Mouse (Mus musculus) ovary, postnatal 14 days (tissue): ENCODE data around the gene Pgm2.

Experiments
- DNase-seq: peaks from one replicate; pipeline ENCODE4 v3.0.0; 2022; ENCODE audit warnings: low spot score

The Pgm2 gene

DNA sequence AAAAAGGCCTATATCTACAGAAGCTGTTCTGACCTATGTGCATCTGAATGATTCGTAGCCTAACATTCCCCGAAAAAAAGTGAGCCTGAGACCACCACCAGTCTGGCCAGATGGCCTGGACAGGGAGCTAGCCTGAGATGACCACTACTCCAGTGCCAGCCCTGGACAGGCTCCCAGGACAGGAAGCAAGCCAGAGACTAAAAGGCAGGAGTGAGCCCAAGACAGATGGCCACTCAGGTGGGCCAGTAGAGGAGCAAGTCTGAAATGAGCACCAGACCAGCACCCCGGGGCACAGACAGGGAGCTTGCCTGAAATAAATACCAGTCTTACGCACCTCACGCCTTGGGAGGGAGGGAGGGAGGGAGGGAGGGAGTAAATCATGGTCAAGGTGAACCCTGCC, 51.6 kb downstream of the Pgm2 start:
- no peak for DNase-seq

DNA sequence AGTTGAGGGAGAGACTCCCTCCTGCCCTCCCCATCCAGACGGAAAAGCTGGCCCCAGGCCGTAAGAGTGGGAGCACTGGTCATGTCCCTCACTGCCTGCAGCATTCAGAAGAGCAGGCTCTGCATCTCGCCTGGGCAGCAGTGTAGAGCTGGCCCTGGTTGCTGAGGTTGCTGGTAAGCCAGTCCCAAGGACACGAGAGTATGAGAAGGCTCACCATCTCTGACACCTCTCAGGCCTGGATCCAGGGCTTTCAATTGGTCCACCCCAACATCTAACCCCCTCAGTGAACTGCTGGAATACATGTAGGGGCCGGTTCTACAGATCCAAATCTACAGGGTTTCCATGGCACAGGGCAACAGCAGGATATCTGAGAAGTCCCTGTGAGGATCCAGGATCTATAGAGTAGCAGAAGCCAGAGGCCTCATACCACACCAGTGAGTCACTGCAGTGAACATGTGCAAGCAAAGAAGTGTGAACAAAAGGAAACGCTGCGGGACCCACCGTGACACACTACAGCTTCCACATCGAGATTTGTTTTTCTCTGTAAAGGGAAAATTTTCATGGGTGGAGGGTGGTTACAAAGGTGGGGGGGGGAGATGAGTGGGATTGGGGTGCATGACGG, 53.7 kb downstream of the Pgm2 start:
- no peak for DNase-seq

DNA sequence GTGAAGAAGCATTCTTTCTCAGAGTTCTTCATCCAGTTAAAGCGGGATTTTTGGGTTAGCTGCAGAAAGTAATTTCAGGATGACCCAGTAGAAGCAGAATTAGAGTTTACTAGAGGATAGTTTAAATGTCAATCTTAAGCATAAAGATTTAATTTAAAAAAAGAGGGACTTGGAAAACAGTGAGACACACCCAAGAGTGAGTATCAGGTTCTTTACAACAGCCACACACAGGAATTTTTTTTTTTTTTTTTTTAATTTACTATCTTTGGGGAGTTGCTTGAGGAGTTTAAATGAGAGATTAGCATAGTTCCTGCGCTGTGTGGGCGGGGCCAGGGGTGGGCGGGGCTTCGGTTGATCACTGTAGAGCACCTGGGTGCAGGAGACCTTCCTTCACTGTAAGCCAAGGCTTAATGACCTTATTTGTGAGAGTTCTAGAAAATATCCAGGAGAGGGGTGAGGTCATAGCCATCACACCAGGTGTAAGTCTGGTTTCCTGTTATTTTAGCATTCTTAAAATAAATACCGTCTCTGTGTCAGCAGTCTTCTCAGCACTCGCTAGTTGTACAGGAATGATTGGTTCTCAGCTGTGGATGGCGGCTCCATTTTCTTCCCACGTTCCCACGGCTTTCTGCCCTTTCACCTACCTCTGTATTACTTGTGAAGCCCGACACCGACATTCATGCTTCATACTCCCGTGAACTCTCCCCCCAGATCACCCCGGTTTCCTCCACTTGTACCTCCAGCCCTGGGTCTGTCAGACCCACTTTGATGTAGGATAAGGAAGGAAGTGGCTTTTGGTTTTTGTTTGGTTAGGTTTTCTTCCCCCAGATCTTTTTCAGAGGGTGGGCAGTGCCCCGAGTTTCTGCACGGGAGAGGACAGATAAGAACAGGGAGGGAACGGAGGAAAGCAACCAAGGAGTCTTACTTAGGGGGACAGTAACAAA, 56.7 kb downstream of the Pgm2 start:
- DNase-seq, result no peak

DNA sequence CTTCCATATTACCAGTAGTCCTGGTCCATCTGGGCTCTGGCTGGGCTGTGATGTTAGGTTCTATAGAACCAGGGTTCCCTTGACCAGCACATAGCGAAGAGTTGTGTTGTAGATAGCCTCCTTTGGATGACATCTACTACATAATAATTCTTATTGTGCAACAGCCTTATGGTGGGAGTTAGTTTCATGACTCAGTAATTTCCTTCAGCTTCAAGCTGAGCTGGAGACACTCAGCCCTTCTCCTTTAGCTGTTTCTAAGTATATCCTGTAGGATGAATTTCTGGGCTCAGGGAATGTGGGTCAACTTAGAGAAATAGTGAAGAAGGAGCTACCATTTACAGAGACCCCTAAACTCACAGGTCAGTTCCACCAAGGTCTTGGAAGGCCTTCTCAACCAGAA, 60.6 kb downstream of the Pgm2 start:
- DNase-seq, result no peak

DNA sequence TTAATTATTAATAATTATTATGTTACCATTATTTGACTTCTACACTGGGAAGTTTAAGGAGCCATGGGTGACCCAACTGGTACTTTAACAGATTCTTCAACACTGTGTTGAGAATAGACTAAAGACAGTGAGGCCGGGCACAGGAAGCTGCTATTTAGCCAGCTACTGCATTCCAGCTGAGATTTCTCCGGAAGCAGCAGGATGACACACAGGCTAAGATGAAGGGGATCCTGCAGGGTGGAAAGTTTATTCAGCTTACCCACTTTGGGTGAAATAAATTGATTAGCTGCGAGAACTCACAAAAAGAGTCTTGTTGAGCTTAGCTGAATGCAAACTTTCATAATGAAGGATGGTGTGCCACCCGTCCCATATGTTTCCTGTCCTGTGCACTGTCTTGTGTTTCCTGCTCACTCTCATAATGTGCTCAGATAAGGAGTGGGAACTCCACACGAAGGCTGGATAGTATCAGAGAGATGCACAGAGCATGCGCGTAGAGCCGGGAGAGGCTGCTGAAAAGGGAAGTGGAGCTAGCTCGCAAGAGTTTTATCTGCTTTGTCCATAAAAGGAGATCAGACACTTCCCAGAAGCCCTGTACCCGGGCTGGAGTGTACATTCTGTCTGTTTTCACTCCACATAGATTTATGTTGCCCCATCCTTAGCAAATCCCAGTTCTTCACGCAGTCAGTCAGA, 63.3 kb downstream of the Pgm2 start, which contains the start of gene Tbc1d1:
Gene Tbc1d1 (plus strand): TSS at position 445 of the 690 bp plus-strand sequence.
- DNase-seq, result peak; percentile 23

GRCm38 (mm10) chr5:64156579-64156978, 63.8 kb downstream of the Pgm2 start:
- DNase-seq, result no peak

- no peak for DNase-seq
These were observed 65.2 kb downstream of the Pgm2 start for GRCm38 (mm10) chr5:64157926-64158325.

- no peak for DNase-seq
These were observed 65.8 kb downstream of the Pgm2 start for GRCm38 (mm10) chr5:64158501-64158900.

DNA sequence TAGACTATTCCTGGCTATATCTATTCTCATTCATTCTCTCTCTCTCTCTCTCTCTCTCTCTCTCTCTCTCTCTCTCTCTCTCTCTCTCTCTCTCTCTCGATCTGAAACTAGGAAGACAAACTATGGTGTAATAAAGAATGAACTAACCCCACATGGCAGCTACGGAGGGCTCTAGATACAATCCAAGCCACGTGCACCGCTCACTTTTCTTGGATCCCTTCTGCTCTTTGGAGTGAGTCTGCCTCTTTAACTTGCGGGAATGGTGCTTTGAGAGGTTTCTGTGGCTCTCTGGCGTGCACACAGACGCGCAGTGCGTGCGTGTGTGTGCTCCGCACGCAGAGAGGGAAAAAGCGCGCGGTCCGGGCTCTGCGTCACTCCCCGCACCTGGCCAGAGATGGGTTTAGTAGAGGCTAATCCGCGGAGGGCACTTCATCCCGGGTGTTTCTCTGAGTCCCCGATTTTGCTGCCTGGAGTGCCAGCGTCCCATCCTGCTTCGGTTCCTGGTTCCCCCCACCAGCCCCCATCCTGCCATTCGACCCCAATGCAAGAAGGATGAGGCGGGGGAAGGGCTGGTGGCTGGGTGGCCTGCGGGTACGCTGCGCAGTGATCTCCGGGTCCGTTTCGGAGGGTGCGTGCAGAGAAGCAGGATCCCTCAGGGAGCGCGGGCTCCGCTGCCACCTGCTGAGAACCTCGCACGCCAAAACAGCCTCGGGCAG, 66.5 kb downstream of the Pgm2 start:
- DNase-seq, result no peak

GRCm38 (mm10) chr5:64159781-64160704, 67.3 kb downstream of the Pgm2 start:
- DNase-seq, result peak; percentile 39

DNA sequence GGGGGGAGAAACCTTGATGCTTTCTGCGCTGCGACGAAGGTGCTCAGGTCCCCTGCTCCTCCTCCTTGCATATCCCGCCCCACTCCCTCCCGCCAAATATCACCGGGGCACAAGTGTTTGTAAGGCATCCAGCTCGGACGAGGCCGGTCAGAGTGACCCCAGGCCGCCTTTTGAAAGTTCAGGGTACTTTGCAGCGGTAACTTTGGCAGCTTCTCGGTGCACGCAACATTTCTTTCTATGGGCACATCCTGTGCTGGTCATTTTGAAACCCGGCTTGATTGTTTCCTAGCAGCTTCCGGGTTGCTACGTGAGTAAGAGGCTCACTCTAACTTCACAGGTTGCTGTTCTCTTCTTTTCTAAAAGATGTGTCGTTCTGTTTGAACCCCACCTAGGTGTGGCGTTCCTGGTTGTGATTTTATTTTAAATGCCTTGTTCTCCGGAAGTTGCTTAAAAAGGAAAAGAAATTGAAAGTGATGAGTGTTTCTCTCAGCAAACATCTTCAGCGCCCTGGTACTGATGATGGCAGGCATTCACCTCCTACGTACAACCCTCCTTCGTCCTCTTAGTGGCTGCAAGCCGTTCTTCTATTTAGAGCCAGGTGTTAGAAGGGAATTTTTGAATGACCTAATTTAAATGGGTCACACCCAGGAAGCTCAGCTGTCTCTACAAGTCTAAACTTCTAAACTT, 68.1 kb downstream of the Pgm2 start:
- peak; percentile 5 for DNase-seq

DNA sequence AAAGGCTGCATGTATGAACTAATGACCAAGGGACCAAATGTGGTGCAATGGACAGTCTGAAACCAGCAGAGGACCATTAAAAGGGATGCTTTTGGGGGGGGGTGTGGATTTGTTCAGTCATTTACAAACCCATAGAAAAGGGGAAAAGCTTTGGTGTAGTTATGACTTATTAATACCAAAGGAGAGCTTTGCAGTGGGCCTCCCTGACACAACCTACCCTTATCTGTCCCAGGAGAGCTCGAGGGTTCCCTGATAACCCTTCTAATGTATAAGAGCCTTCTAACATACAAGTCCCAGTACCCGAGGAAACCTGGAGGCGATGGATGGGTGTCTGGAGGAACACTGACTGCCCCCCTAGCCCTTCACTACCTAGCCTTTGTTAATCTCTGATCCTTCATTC, 69.2 kb downstream of the Pgm2 start:
- no peak for DNase-seq

- no peak for DNase-seq
These were observed 69.8 kb downstream of the Pgm2 start for GRCm38 (mm10) chr5:64162582-64162981.

DNA sequence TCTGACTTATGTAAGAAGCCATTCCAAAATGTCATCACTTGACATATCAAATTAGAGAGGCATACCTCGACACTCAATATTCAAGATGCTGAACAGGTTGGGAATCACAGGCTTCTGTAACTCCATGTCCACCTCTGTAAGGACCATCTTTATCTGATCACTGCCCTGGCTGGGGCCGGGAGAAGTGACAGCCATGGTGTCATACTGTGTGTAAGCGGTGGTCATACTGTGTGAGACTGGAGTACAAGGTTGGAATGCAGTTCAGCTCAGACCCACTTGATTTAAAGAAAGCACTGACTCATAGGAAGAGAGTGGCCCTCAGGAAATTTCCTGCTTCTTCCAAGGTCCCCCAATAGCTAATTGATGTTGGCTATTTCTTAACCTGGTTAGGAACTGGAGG, 71.7 kb downstream of the Pgm2 start:
- DNase-seq, result no peak

GRCm38 (mm10) chr5:64165826-64166225, 73.1 kb downstream of the Pgm2 start:
- no peak for DNase-seq

GRCm38 (mm10) chr5:64168990-64169540, 76.3 kb downstream of the Pgm2 start:
- no peak for DNase-seq

DNA sequence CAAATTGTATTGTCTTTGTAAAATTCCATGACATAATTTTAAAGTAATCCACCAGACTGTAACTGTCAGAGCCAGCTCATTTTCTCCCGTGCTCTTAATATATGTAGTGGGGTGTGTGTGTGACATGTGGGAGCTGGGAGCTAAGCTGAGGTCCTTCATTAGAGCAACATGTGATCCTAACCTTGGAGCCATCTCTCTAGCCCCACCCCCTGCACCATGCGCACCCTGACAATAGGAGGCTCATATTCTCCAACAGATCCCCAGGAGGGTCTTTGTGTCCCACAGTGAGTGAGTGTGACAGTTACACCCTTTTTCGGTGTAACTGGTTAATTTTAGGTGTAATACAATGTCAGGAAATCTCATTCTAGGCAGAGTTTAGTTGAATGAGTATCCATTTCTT, 80.1 kb downstream of the Pgm2 start:
- DNase-seq, result no peak

DNA sequence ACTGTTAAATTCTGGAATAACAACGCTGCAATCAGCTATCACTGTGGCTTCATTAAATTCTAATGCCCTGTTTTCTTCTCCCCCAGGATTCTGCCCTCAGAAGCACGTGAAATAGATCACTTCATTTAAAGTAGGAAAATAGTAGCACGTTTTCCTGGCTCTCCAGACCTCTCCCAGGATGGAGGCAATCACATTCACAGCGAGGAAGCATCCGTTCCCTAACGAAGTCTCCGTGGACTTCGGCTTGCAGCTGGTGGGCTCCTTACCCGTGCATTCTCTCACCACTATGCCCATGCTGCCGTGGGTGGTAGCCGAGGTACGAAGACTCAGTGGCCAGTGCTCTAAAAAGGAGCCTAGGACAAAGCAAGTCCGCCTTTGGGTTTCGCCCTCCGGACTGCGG, 80.6 kb downstream of the Pgm2 start:
- DNase-seq, result no peak

- DNase-seq, result no peak
These were observed 81.7 kb downstream of the Pgm2 start for GRCm38 (mm10) chr5:64174429-64174935.
